Mouse (Mus musculus) myocyte (in vitro differentiated cells): ENCODE data around the gene Glb1. TPM values are rescaled to one million over a fixed set of nuclear protein-coding genes. Genes with fewer than 3 reads are reported as not detected.
"Not testable (repeated sequence)": the region's sequence is repeated elsewhere in the genome, so short reads cannot be mapped to it uniquely, and the experiment has no call there.

ENCODE experiments used
- H3K27me3 ChIP-seq: one replicate; pipeline ENCODE4 v1.6.1; 2011; ENCODE audit not compliant: control insufficient read depth, insufficient read depth, insufficient read length
- H3K36me3 ChIP-seq: one replicate; pipeline ENCODE4 v1.6.1; 2011; ENCODE audit not compliant: control insufficient read depth, insufficient read depth
- H3K4me2 ChIP-seq: one replicate; pipeline ENCODE4 v1.6.1; 2011; ENCODE audit warnings: low read depth, control low read depth
- H3K4me3 ChIP-seq: one replicate; pipeline ENCODE4 v1.5.1; 2011; ENCODE audit warnings: mild to moderate bottlenecking, control low read depth, moderate library complexity
- H3K79me2 ChIP-seq: one replicate; pipeline ENCODE4 v1.6.1; 2011; ENCODE audit not compliant: control insufficient read depth, insufficient read depth
- H3ac ChIP-seq: one replicate; pipeline ENCODE4 v1.6.1; 2011; ENCODE audit not compliant: control insufficient read depth, insufficient read length
- CEBPB ChIP-seq: IDR thresholded peaks from 2 replicates; pipeline ENCODE4 v1.6.1; 2011; ENCODE audit warnings: mild to moderate bottlenecking, moderate library complexity; ENCODE audit not compliant: poor library complexity, insufficient read depth, severe bottlenecking
- E2F4 ChIP-seq: IDR thresholded peaks from one replicate; pipeline ENCODE4 v1.6.1; 2011; ENCODE audit warnings: mild to moderate bottlenecking, control low read depth, moderate library complexity; ENCODE audit not compliant: insufficient read depth
- MAX ChIP-seq: IDR thresholded peaks from one replicate; pipeline ENCODE4 v1.6.1; 2011; ENCODE audit warnings: low read depth, mild to moderate bottlenecking, control low read depth
- MYOD1 ChIP-seq, 3 experiments: IDR thresholded peaks; one replicate each; pipeline ENCODE4 v1.6.1; 2011; ENCODE audit warnings: control low read depth in 2 of 3, low read depth in 2 of 3, mild to moderate bottlenecking in 2 of 3, moderate library complexity in 1 of 3; ENCODE audit not compliant: insufficient read length in 2 of 3, control insufficient read depth in 1 of 3
- MYOG ChIP-seq, 3 experiments: IDR thresholded peaks; one replicate each; pipeline ENCODE4 v1.6.1; 2011; ENCODE audit warnings: control low read depth in 2 of 3, low read depth in 2 of 3, mild to moderate bottlenecking in 2 of 3; ENCODE audit not compliant: insufficient read length in 2 of 3, control insufficient read depth in 1 of 3, insufficient read depth in 1 of 3
- POLR2A ChIP-seq: IDR thresholded peaks from one replicate; pipeline ENCODE4 v1.6.1; 2011; ENCODE audit warnings: low read depth, mild to moderate bottlenecking, control low read depth, moderate library complexity; ENCODE audit not compliant: insufficient read length
- POLR2AphosphoS2 ChIP-seq: IDR thresholded peaks from one replicate; pipeline ENCODE4 v1.6.1; 2011; ENCODE audit warnings: low read depth, control low read depth; ENCODE audit not compliant: insufficient read length
- REST ChIP-seq: IDR thresholded peaks from one replicate; pipeline ENCODE4 v1.6.1; 2011; ENCODE audit warnings: mild to moderate bottlenecking, control low read depth, moderate library complexity; ENCODE audit not compliant: insufficient read depth, insufficient read length
- SRF ChIP-seq: IDR thresholded peaks from one replicate; pipeline ENCODE4 v1.6.1; 2011; ENCODE audit warnings: low read depth; ENCODE audit not compliant: control insufficient read depth, insufficient read length
- TCF12 ChIP-seq: IDR thresholded peaks from one replicate; pipeline ENCODE4 v1.6.1; 2011; ENCODE audit warnings: mild to moderate bottlenecking, control low read depth; ENCODE audit not compliant: poor library complexity, insufficient read depth, severe bottlenecking
- TCF3 ChIP-seq: IDR thresholded peaks from one replicate; pipeline ENCODE4 v1.6.1; 2011; ENCODE audit warnings: low read depth, control low read depth; ENCODE audit not compliant: insufficient read length
- USF1 ChIP-seq: IDR thresholded peaks from one replicate; pipeline ENCODE4 v1.6.1; 2011; ENCODE audit warnings: low read depth, mild to moderate bottlenecking, control low read depth, moderate library complexity
- polyA plus RNA-seq: library from polyadenylated mRNA; unstranded; fragments of >200 nt; fragmentation: generic; extraction: Trizol; gene quantifications from one replicate; pipeline ENCODE4 v1.2.1, GENCODE M21; 2012; ENCODE audit warnings: missing spikeins

Glb1 gene
- polyA plus RNA-seq, 1 experiment = 30.1 TPM

DNA sequence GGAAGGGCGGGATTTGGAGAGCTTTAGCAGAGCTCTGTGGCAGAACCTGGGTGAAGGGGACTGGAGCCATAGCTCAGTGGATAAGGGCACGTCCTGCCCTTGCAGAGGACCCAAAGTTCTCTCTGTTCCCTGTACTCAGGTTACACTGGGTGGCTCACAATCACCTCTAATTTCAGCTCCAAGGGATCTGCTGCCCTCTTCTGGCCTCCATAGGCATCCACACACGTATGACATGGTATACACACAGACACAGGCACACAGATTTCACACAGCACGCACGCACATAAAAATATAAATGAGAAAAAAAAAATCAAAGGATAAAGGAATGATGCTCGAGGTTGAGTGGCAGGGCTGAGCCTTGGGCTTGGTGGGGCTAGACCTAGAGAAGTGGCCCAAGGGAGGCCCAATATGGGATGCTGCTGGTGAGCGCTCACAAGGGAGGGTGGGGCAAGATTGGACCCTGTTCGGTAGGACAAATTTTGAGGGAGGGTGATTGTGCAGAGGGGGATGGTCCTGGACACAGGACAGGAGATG is 11.4 kb upstream of the Glb1 start:
- no peaks in the 10 kb centered on the region for H3K36me3 ChIP-seq
- H3K4me3 ChIP-seq = peak overlapping the region; percentile 22
- H3ac ChIP-seq = peak overlapping the region; percentile 54
- peak overlapping the region; percentile 12 for H3K4me2 ChIP-seq
- no peaks in the 10 kb centered on the region for H3K79me2 ChIP-seq
- TF ChIP-seq TCF12 (no peak), E2F4 (no peak), POLR2A (no peak), MYOG (IDR thresholded peaks at IDR 0.05; ENCODE audit: control insufficient read depth in 1 of 3, insufficient read depth in 1 of 3, insufficient read length in 2 of 3, low read depth in 2 of 3) (no peak), CEBPB (no peak), SRF (no peak), USF1 (no peak), TCF3 (no peak), POLR2AphosphoS2 (no peak), MYOD1 (IDR thresholded peaks at IDR 0.05; ENCODE audit: control insufficient read depth in 1 of 3, insufficient read length in 2 of 3, low read depth in 2 of 3) (no peak), REST (no peak), MAX (no peak)
- no peaks in the 10 kb centered on the region for H3K27me3 ChIP-seq

DNA sequence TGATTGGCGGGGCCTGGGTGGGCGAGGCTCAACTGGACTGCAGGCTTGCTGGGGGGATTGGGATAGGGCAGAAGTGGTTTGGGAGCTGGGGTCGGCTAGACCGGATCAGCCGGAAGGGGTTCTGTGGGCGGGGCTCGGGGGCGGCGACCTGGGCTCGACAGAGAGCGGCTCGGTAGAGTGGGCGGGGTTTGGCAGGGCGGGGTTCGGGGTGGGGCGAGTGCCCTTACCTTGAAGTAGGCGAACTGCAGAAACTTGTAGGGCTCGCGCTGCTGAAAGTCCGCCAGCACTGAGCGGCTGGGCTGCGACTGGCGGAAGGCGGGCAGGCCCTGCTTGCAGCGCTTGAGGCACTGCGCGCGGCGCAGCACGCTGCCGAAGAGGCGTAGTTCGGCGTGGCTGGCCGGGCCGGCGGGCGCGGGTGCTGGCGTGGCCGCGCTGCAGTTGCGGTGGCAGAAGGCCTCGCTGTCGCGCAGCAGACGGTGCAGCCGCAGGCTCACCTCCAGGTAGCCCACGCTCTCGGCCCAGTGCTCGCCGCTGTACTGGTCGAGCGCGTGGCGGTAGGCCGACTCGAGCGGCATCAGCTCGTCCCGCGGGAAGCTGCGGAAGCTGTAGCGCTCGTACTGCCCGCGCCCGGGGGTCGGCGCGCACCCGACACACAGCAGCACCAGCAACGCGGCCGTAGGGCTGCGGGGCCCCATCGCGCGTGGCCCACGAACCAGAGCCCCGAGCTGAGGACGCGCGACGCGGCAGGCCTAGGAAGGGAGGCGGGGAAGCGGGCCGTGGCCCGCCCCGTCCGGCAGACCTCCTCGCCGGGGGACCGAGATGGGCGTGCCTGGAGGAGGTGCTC is 10.7 kb upstream of the Glb1 start, which contains the start of gene Crtap:
Gene Crtap, minus strand, starts transcription at position 771 of the 844 bp plus-strand sequence.
- H3K27me3 ChIP-seq = no peaks in the 10 kb centered on the region
- peak within 1 kb of the TSS; percentile 22 for H3K4me3 ChIP-seq
- no peak for TF ChIP-seq USF1
- TF ChIP-seq E2F4 = no peak
- no peak for TF ChIP-seq TCF3
- peak in 1 of 3 experiments; percentile 12 for TF ChIP-seq MYOG (IDR thresholded peaks at IDR 0.05; ENCODE audit: control insufficient read depth in 1 of 3, insufficient read depth in 1 of 3, insufficient read length in 2 of 3, low read depth in 2 of 3)
- TF ChIP-seq MYOD1 (IDR thresholded peaks at IDR 0.05; ENCODE audit: control insufficient read depth in 1 of 3, insufficient read length in 2 of 3, low read depth in 2 of 3) = no peak
- peak; percentile 55 for TF ChIP-seq POLR2A
- no peak for TF ChIP-seq MAX
- no peak for TF ChIP-seq SRF
- H3K36me3 ChIP-seq = no peaks in the 10 kb centered on the region
- H3K79me2 ChIP-seq = no peaks in the 10 kb centered on the region
- peak within 1 kb of the TSS; percentile 54 for H3ac ChIP-seq
- H3K4me2 ChIP-seq = peak within 1 kb of the TSS; percentile 88

DNA sequence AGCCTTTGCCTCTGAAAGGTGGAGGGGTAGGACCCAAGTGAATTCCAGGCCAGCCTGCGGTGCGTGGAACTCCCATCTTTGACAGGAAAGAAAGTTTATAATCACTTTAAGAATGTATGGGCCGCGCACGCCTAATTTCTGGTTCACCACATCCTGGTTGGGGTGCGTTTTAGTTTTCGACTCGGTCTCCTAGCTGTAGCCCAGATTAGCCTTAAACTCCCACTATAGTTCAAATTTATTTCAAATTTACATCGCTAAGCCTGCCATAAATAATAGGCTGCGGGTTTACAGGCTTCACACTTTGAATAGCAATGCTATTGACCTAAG is 10.2 kb upstream of the Glb1 start:
- peak overlapping the region; percentile 88 for H3K4me2 ChIP-seq
- H3K79me2 ChIP-seq = no peaks in the 10 kb centered on the region
- H3K4me3 ChIP-seq = peak overlapping the region; percentile 22

DNA sequence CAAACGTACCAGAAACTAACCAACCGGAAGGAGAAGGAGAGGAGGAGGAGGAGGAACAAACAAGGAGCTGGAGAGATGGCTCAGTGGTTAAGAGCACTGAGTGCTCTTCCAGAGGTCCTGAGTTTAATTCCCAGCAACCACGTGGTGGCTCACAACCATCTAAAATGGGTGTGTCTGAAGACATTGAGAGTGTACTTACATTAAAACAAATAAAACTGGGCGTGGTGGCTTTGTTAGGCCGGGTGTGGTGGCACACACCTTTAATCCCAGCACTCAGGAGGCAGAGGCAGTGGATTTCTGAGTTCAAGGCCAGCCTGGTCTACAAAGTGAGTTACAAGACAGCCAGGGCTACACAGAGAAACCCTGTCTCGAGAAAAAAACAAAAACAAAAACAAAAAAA is 6.7 kb upstream of the Glb1 start:
- not testable (repeated sequence) for H3K27me3 ChIP-seq, H3K4me3 ChIP-seq, H3K4me2 ChIP-seq

More for the DNA sequence above, 10.2 kb upstream of the Glb1 start:
- H3K27me3 ChIP-seq = no peaks in the 10 kb centered on the region
- TF ChIP-seq POLR2AphosphoS2 (no peak), USF1 (no peak), MYOG (IDR thresholded peaks at IDR 0.05; ENCODE audit: control insufficient read depth in 1 of 3, insufficient read depth in 1 of 3, insufficient read length in 2 of 3, low read depth in 2 of 3) (no peak), TCF12 (no peak), TCF3 (no peak), POLR2A (no peak), MYOD1 (IDR thresholded peaks at IDR 0.05; ENCODE audit: control insufficient read depth in 1 of 3, insufficient read length in 2 of 3, low read depth in 2 of 3) (no peak), MAX (no peak), CEBPB (no peak), SRF (no peak), E2F4 (no peak), REST (no peak)
- no peaks in the 10 kb centered on the region for H3K36me3 ChIP-seq
- peak overlapping the region; percentile 54 for H3ac ChIP-seq

GRCm38 (mm10) chr9:114394677-114395076 is 6.2 kb upstream of the Glb1 start:
- H3K4me2 ChIP-seq = no peak overlapping the region
- no peak overlapping the region for H3K4me3 ChIP-seq
- no peak overlapping the region for H3ac ChIP-seq
- H3K36me3 ChIP-seq = no peaks in the 10 kb centered on the region
- TF ChIP-seq TCF12 (no peak), POLR2A (no peak), CEBPB (no peak), E2F4 (no peak), MAX (no peak), MYOD1 (IDR thresholded peaks at IDR 0.05; ENCODE audit: control insufficient read depth in 1 of 3, insufficient read length in 2 of 3, low read depth in 2 of 3) (no peak), POLR2AphosphoS2 (no peak), MYOG (IDR thresholded peaks at IDR 0.05; ENCODE audit: control insufficient read depth in 1 of 3, insufficient read depth in 1 of 3, insufficient read length in 2 of 3, low read depth in 2 of 3) (no peak), TCF3 (no peak), SRF (no peak), USF1 (no peak), REST (no peak)
- H3K79me2 ChIP-seq = no peaks in the 10 kb centered on the region
- H3K27me3 ChIP-seq = no peaks in the 10 kb centered on the region

More for the DNA sequence above, 6.7 kb upstream of the Glb1 start:
- not testable (repeated sequence) for H3ac ChIP-seq, H3K79me2 ChIP-seq, H3K36me3 ChIP-seq
